Mouse (Mus musculus) intestine, embryonic 16.5 days (tissue): ENCODE data around the gene Hoxa5. TPM values are rescaled to one million over a fixed set of nuclear protein-coding genes. Genes with fewer than 3 reads are reported as not detected.

Source experiments
- ATAC-seq: fragments of 200-750 bp; cut with Nextera tagmentation; 2 replicates; pipeline ENCODE4 v1.8.0; 2017; ENCODE audit warnings: moderate TSS enrichment, moderate library complexity
- H3K27ac ChIP-seq: fragments of 300-500 bp; sonication (generic); 2 replicates; pipeline ENCODE4 v1.5.1; 2014; ENCODE audit warnings: mild to moderate bottlenecking, low read length
- H3K27me3 ChIP-seq: fragments of 300-500 bp; sonication (generic); replicated peaks from 2 replicates; pipeline ENCODE4 v1.6.1; 2014; ENCODE audit warnings: low read length, control low read depth, mixed read lengths; ENCODE audit not compliant: control insufficient read depth, insufficient read depth
- H3K36me3 ChIP-seq: fragments of 300-500 bp; sonication (generic); 2 replicates; pipeline ENCODE4 v1.6.1; 2014; ENCODE audit warnings: low read length, control low read depth; ENCODE audit not compliant: control insufficient read depth, insufficient read depth
- H3K4me1 ChIP-seq: fragments of 300-500 bp; sonication (generic); 2 replicates; pipeline ENCODE4 v1.6.1; 2014; ENCODE audit warnings: low read length, control low read depth, mixed read lengths; ENCODE audit not compliant: control insufficient read depth, insufficient read depth
- H3K4me2 ChIP-seq: fragments of 300-500 bp; sonication (generic); 2 replicates; pipeline ENCODE4 v1.6.1; 2014; ENCODE audit warnings: low read depth, low read length, control low read depth
- H3K4me3 ChIP-seq: fragments of 300-500 bp; sonication (generic); 2 replicates; pipeline ENCODE4 v1.5.1; 2014; ENCODE audit warnings: mild to moderate bottlenecking, low read length
- H3K9ac ChIP-seq: fragments of 300-500 bp; sonication (generic); 2 replicates; pipeline ENCODE4 v1.6.1; 2014; ENCODE audit warnings: low read depth, low read length
- H3K9me3 ChIP-seq: fragments of 300-500 bp; sonication (generic); 2 replicates; pipeline ENCODE4 v1.6.1; 2016; ENCODE audit warnings: low read length, control low read depth; ENCODE audit not compliant: control insufficient read depth
- WGBS: fragments of 180-500 bp; shearing (Covaris S2); extraction: QIAGEN DNeasy Blood & Tissue Kit; methylation state at CpG from one replicate; pipeline ENCODE4 v1.1.7; 2014; 5-methylcytosine and 5-hydroxymethylcytosine counted together
- polyA plus RNA-seq: library from polyadenylated mRNA; unstranded; fragments of >200 nt; fragmentation: Nextera tagmentation; extraction: Ambion mirVana; gene quantifications from 2 replicates; pipeline ENCODE4 v1.2.1, GENCODE M21; 2015

Hoxa5 gene
- polyA plus RNA-seq, 1 experiment from 2014 or later = 15.3 TPM

GRCm38 (mm10) chr6:52175864-52176263, 28.5 kb downstream of the Hoxa5 start:
- Histone ChIP-seq H3K4me3 (peak overlapping the region; percentile 63), H3K4me2 (peak overlapping the region; percentile 82), H3K9ac (peak overlapping the region; percentile 79), H3K9me3 (no peaks in the 10 kb centered on the region), H3K36me3 (no peaks in the 10 kb centered on the region), H3K27me3 (0 out of 2 replicates have a peak, but pooled peaks cover 3% of the 10 kb centered on the region), H3K27ac (peak overlapping the region; percentile 96), H3K4me1 (peaks cover 35% of the 10 kb centered on the region)
- ATAC-seq = peak; percentile 49
- WGBS = 1% methylated on average over 12 of the region's 35 CpGs

GRCm38 (mm10) chr6:52174968-52175751, 29.2 kb downstream of the Hoxa5 start:
- ATAC-seq = peak; percentile 57
- Histone ChIP-seq H3K9ac (peak overlapping the region; percentile 79), H3K36me3 (no peaks in the 10 kb centered on the region), H3K4me3 (peak overlapping the region; percentile 63), H3K27ac (peak overlapping the region; percentile 96), H3K27me3 (0 out of 2 replicates have a peak, but pooled peaks cover 6% of the 10 kb centered on the region), H3K4me1 (peaks cover 35% of the 10 kb centered on the region), H3K9me3 (no peaks in the 10 kb centered on the region), H3K4me2 (peak overlapping the region; percentile 82)
- 4% methylated on average over 41 of the region's 41 CpGs for WGBS

GRCm38 (mm10) chr6:52173648-52174047, 30.7 kb downstream of the Hoxa5 start:
- H3K4me3 ChIP-seq = peak overlapping the region; percentile 47
- no peaks in the 10 kb centered on the region for H3K9me3 ChIP-seq
- H3K4me1 ChIP-seq = peaks cover 39% of the 10 kb centered on the region
- H3K27ac ChIP-seq = peak overlapping the region; percentile 87
- peak overlapping the region; percentile 40 for H3K9ac ChIP-seq
- peaks cover 8% of the 10 kb centered on the region; the same call in 1 of the 2 replicates for H3K27me3 ChIP-seq
- H3K36me3 ChIP-seq = no peaks in the 10 kb centered on the region
- 13% methylated on average over 4 of the region's 4 CpGs for WGBS
- peak overlapping the region; percentile 79 for H3K4me2 ChIP-seq
- ATAC-seq = no peak

- peak overlapping the region; percentile 68 for H3K9ac ChIP-seq
- peak overlapping the region; percentile 79 for H3K4me2 ChIP-seq
- H3K27me3 ChIP-seq = peaks cover 16% of the 10 kb centered on the region; the same call in 1 of the 2 replicates
- H3K36me3 ChIP-seq = no peaks in the 10 kb centered on the region
- WGBS = 2% methylated on average over 35 of the region's 35 CpGs
- peak overlapping the region; percentile 47 for H3K4me3 ChIP-seq
- H3K9me3 ChIP-seq = no peaks in the 10 kb centered on the region
- ATAC-seq = peak; percentile 58
- H3K4me1 ChIP-seq = peaks cover 37% of the 10 kb centered on the region
- H3K27ac ChIP-seq = peak overlapping the region; percentile 93
Observed at GRCm38 (mm10) chr6:52172501-52172900, 31.9 kb downstream of the Hoxa5 start.

GRCm38 (mm10) chr6:52171938-52172337, 32.4 kb downstream of the Hoxa5 start:
- Histone ChIP-seq H3K4me1 (peaks cover 33% of the 10 kb centered on the region), H3K4me3 (peak overlapping the region; percentile 47), H3K9ac (peak overlapping the region; percentile 68), H3K9me3 (no peaks in the 10 kb centered on the region), H3K27ac (peak overlapping the region; percentile 93), H3K36me3 (no peaks in the 10 kb centered on the region), H3K27me3 (peaks cover 19% of the 10 kb centered on the region; the same call in 1 of the 2 replicates), H3K4me2 (peak overlapping the region; percentile 79)
- ATAC-seq = no peak
- WGBS = 27% methylated on average over 7 of the region's 7 CpGs

- no peak for ATAC-seq
- Histone ChIP-seq H3K27me3 (peaks cover 19% of the 10 kb centered on the region; the same call in 1 of the 2 replicates), H3K27ac (peak overlapping the region; percentile 93), H3K9ac (0 out of 2 replicates have a peak overlapping the region, but pooled peaks have one; percentile 68), H3K9me3 (no peaks in the 10 kb centered on the region), H3K4me1 (peaks cover 28% of the 10 kb centered on the region), H3K4me2 (peak overlapping the region; percentile 52; the same call in 1 of the 2 replicates), H3K4me3 (no peak overlapping the region), H3K36me3 (no peaks in the 10 kb centered on the region)
- WGBS = 31% methylated on average over 4 of the region's 4 CpGs
Observed at GRCm38 (mm10) chr6:52171331-52171730, 33.1 kb downstream of the Hoxa5 start.

GRCm38 (mm10) chr6:52170898-52171223, 33.5 kb downstream of the Hoxa5 start:
- H3K4me1 ChIP-seq = peaks cover 27% of the 10 kb centered on the region
- peak overlapping the region; percentile 29 for H3K4me3 ChIP-seq
- H3K9ac ChIP-seq = peak overlapping the region; percentile 69
- no peaks in the 10 kb centered on the region for H3K36me3 ChIP-seq
- peak overlapping the region; percentile 52 for H3K4me2 ChIP-seq
- WGBS = 34% methylated on average over 5 of the region's 5 CpGs
- H3K27ac ChIP-seq = peak overlapping the region; percentile 93
- peaks cover 19% of the 10 kb centered on the region; the same call in 1 of the 2 replicates for H3K27me3 ChIP-seq
- ATAC-seq = 0 out of 2 replicates have a peak, but pooled peaks have one; percentile 17
- no peaks in the 10 kb centered on the region for H3K9me3 ChIP-seq

GRCm38 (mm10) chr6:52170166-52170897, 34.1 kb downstream of the Hoxa5 start:
- peaks cover 19% of the 10 kb centered on the region; the same call in 1 of the 2 replicates for H3K27me3 ChIP-seq
- H3K27ac ChIP-seq = peak overlapping the region; percentile 93
- peaks cover 27% of the 10 kb centered on the region for H3K4me1 ChIP-seq
- peak; percentile 9; the same call in 1 of the 2 replicates for ATAC-seq
- H3K9ac ChIP-seq = peak overlapping the region; percentile 69
- peak overlapping the region; percentile 29 for H3K4me3 ChIP-seq
- H3K36me3 ChIP-seq = no peaks in the 10 kb centered on the region
- H3K4me2 ChIP-seq = peak overlapping the region; percentile 52
- no peaks in the 10 kb centered on the region for H3K9me3 ChIP-seq
- WGBS = 39% methylated on average over 40 of the region's 40 CpGs

GRCm38 (mm10) chr6:52169499-52170165, 34.8 kb downstream of the Hoxa5 start:
- H3K27me3 ChIP-seq = peaks cover 22% of the 10 kb centered on the region
- peak overlapping the region; percentile 69 for H3K9ac ChIP-seq
- WGBS = 44% methylated on average over 16 of the region's 16 CpGs
- H3K4me3 ChIP-seq = peak overlapping the region; percentile 29
- peak overlapping the region; percentile 52 for H3K4me2 ChIP-seq
- no peaks in the 10 kb centered on the region for H3K9me3 ChIP-seq
- H3K27ac ChIP-seq = peak overlapping the region; percentile 93
- H3K36me3 ChIP-seq = no peaks in the 10 kb centered on the region
- no peak for ATAC-seq
- peaks cover 27% of the 10 kb centered on the region for H3K4me1 ChIP-seq
